Mouse (Mus musculus): ENCODE measurements around the gene Map6.

GRCm38 (mm10) chr7:99242097-99242496, 25.1 kb upstream of the Map6 start:
- TF ChIP-seq CTCF (IDR thresholded peaks at IDR 0.05; ENCODE audit: borderline replicate concordance, extremely low read depth, insufficient read depth, insufficient read length) (no peak), POLR2A (IDR thresholded peaks at IDR 0.05; ENCODE audit: borderline replicate concordance, extremely low read depth, insufficient read depth, insufficient read length, poor library complexity, severe bottlenecking) (no peak)
